Mouse (Mus musculus) lung, adult 2 months (tissue): ENCODE measurements around the gene Ndst2.

Experiments
- CTCF ChIP-seq: fragments of 200-500 bp; IDR thresholded peaks from 2 replicates; pipeline ENCODE4 v1.5.1; 2011; ENCODE audit warnings: mild to moderate bottlenecking, low read length, control low read depth; ENCODE audit not compliant: insufficient read depth
- POLR2A ChIP-seq: fragments of 200-500 bp; IDR thresholded peaks from 2 replicates; pipeline ENCODE4 v1.6.1; 2011; ENCODE audit warnings: low read depth, mild to moderate bottlenecking, control low read depth, low read length, borderline replicate concordance; ENCODE audit errors: extremely low read depth

GRCm38 (mm10) chr14:20689009-20689408 is 45.4 kb downstream of the Ndst2 start:
- TF ChIP-seq POLR2A (no peak), CTCF (no peak)
